Mouse (Mus musculus) megakaryocyte, embryonic 14.5 days (primary cell): Measurements from ENCODE around the gene Usp25.

Experiments
- FLI1 ChIP-seq: IDR thresholded peaks from 2 replicates; pipeline ENCODE4 v1.6.1; 2012; ENCODE audit warnings: low read length, inconsistent platforms, mixed read lengths
- GATA1 ChIP-seq: IDR thresholded peaks from 3 replicates; pipeline ENCODE4 v1.6.1; 2012; ENCODE audit warnings: mixed read lengths, low read length, inconsistent platforms, borderline replicate concordance

DNA sequence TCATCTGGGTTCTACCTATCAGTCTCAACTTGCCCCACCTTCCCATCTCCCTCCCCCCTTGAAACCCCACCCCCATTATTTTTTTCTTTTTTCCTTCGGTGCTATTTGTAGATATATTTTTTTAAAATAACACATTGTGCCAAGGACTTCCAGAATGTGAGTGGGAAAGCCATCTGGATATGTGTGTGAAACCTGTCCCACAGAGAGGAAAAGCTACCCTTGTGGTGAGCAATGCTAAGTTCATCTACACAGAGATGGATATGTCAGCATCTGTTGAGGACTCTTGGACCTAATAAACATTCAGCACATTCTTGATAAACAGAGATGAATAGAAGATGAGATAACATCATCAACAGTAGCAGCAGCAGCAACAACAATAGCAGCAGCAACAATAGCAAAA is 138.8 kb downstream of the Usp25 start:
- TF ChIP-seq GATA1 (no peak), FLI1 (no peak)
